In genomic region chr17:29475142-29475541, GRCm38 (mm10) we compare ENCODE assay signal across 9 mouse cellular contexts.
"Had no signal": no experiment of that assay in that cellular context is flagged by ENCODE, and none has a peak within 500 bp of the region (broad histone marks: within the 10 kb centered on the region; RNA-seq: fewer than 3 reads in every experiment).

No protein-coding gene starts in this region.

- DNase-seq: kidney, adult 9 months; kidney, postnatal 25 days; layer of hippocampus, adult 9-11 months; liver; lung, adult 18-20 months; right cerebral cortex, adult 18-20 months; right cerebral cortex, postnatal 25 days; thymus, adult 18-20 months; thymus, postnatal 36 days had no signal
